Mouse (Mus musculus): ENCODE data around the gene Pakap. TPM values are rescaled to one million over a fixed set of nuclear protein-coding genes. Genes with fewer than 3 reads are reported as not detected.

Pakap gene
- polyA plus RNA-seq, 1 experiment from 2014 or later: 25.3 TPM

GRCm38 (mm10) chr4:57837089-57837488 lies 269.1 kb downstream of the Pakap start:
- no peak for DNase-seq (ENCODE audit: low spot score)
- Histone ChIP-seq H3K36me3 (no peaks in the 10 kb centered on the region), H3K9me3 (no peaks in the 10 kb centered on the region), H3K27me3 (ENCODE audit: insufficient read depth, poor library complexity, severe bottlenecking) (no peaks in the 10 kb centered on the region), H3K27ac (peak overlapping the region; percentile 66; the same call in 1 of the 2 replicates), H3K4me1 (replicated peaks) (peaks cover 54% of the 10 kb centered on the region), H3K4me3 (no peak overlapping the region)
- WGBS: 74% methylated on average over 9 of the region's 9 CpGs

GRCm38 (mm10) chr4:57839343-57839742 lies 271.4 kb downstream of the Pakap start:
- DNase-seq (ENCODE audit: low spot score): no peak
- Histone ChIP-seq H3K27ac (0 out of 2 replicates have a peak overlapping the region, but pooled peaks have one; percentile 26), H3K36me3 (no peaks in the 10 kb centered on the region), H3K4me1 (replicated peaks) (peaks cover 50% of the 10 kb centered on the region), H3K9me3 (no peaks in the 10 kb centered on the region), H3K27me3 (ENCODE audit: insufficient read depth, poor library complexity, severe bottlenecking) (no peaks in the 10 kb centered on the region), H3K4me3 (no peak overlapping the region)
- 83% methylated on average over 4 of the region's 4 CpGs for WGBS

- Histone ChIP-seq H3K4me1 (replicated peaks) (peaks cover 72% of the 10 kb centered on the region), H3K27me3 (ENCODE audit: insufficient read depth, poor library complexity, severe bottlenecking) (no peaks in the 10 kb centered on the region), H3K9me3 (no peaks in the 10 kb centered on the region), H3K27ac (peak overlapping the region; percentile 5; the same call in 1 of the 2 replicates), H3K4me3 (no peak overlapping the region), H3K36me3 (no peaks in the 10 kb centered on the region)
- DNase-seq (ENCODE audit: low spot score): no peak
- 6% methylated on average over 1 of the region's 1 CpGs for WGBS
Measured at GRCm38 (mm10) chr4:57841911-57842310, 273.9 kb downstream of the Pakap start.

GRCm38 (mm10) chr4:57842472-57843305 lies 274.7 kb downstream of the Pakap start:
- Histone ChIP-seq H3K9me3 (no peaks in the 10 kb centered on the region), H3K4me1 (replicated peaks) (peaks cover 75% of the 10 kb centered on the region), H3K36me3 (no peaks in the 10 kb centered on the region), H3K4me3 (no peak overlapping the region), H3K27me3 (ENCODE audit: insufficient read depth, poor library complexity, severe bottlenecking) (no peaks in the 10 kb centered on the region), H3K27ac (peak overlapping the region; percentile 35; the same call in 1 of the 2 replicates)
- DNase-seq (ENCODE audit: low spot score): no peak
- 81% methylated on average over 11 of the region's 11 CpGs for WGBS

GRCm38 (mm10) chr4:57845031-57845431 lies 277.1 kb downstream of the Pakap start:
- WGBS: under 1% methylated on average over 10 of the region's 10 CpGs
- peak overlapping the region; percentile 56 for H3K4me3 ChIP-seq
- H3K36me3 ChIP-seq: peaks cover 10% of the 10 kb centered on the region
- peak; percentile 85 for DNase-seq (ENCODE audit: low spot score)
- H3K9me3 ChIP-seq: no peaks in the 10 kb centered on the region
- H3K27me3 ChIP-seq (ENCODE audit: insufficient read depth, poor library complexity, severe bottlenecking): no peaks in the 10 kb centered on the region
- H3K4me1 ChIP-seq (replicated peaks): peaks cover 80% of the 10 kb centered on the region
- H3K27ac ChIP-seq: peak overlapping the region; percentile 94

- Histone ChIP-seq H3K27me3 (ENCODE audit: insufficient read depth, poor library complexity, severe bottlenecking) (no peaks in the 10 kb centered on the region), H3K9me3 (no peaks in the 10 kb centered on the region), H3K4me3 (peak overlapping the region; percentile 56), H3K36me3 (peaks cover 16% of the 10 kb centered on the region), H3K4me1 (replicated peaks) (peaks cover 76% of the 10 kb centered on the region), H3K27ac (peak overlapping the region; percentile 94)
- 10% methylated on average over 12 of the region's 12 CpGs for WGBS
- peak; percentile 71 for DNase-seq (ENCODE audit: low spot score)
Measured at GRCm38 (mm10) chr4:57845541-57846210, 277.7 kb downstream of the Pakap start.

GRCm38 (mm10) chr4:57846381-57846990 lies 278.5 kb downstream of the Pakap start:
- H3K4me1 ChIP-seq (replicated peaks): peaks cover 72% of the 10 kb centered on the region
- DNase-seq (ENCODE audit: low spot score): peak; percentile 60
- 37% methylated on average over 12 of the region's 12 CpGs for WGBS

GRCm38 (mm10) chr4:57846991-57847422 lies 279.0 kb downstream of the Pakap start:
- Histone ChIP-seq H3K4me3 (peak overlapping the region; percentile 56), H3K9me3 (no peaks in the 10 kb centered on the region), H3K4me1 (replicated peaks) (peaks cover 71% of the 10 kb centered on the region), H3K27me3 (ENCODE audit: insufficient read depth, poor library complexity, severe bottlenecking) (no peaks in the 10 kb centered on the region), H3K36me3 (peaks cover 28% of the 10 kb centered on the region), H3K27ac (peak overlapping the region; percentile 94)
- WGBS: 15% methylated on average over 8 of the region's 8 CpGs
- peak; percentile 69 for DNase-seq (ENCODE audit: low spot score)

More at GRCm38 (mm10) chr4:57846381-57846990, 278.5 kb downstream of the Pakap start:
- no peaks in the 10 kb centered on the region for H3K9me3 ChIP-seq
- peak overlapping the region; percentile 56 for H3K4me3 ChIP-seq
- H3K36me3 ChIP-seq: peaks cover 24% of the 10 kb centered on the region
- H3K27me3 ChIP-seq (ENCODE audit: insufficient read depth, poor library complexity, severe bottlenecking): no peaks in the 10 kb centered on the region
- H3K27ac ChIP-seq: peak overlapping the region; percentile 94

GRCm38 (mm10) chr4:57847676-57848075 lies 279.7 kb downstream of the Pakap start:
- H3K4me1 ChIP-seq (replicated peaks): peaks cover 68% of the 10 kb centered on the region
- no peak for DNase-seq (ENCODE audit: low spot score)
- 88% methylated on average over 3 of the region's 3 CpGs for WGBS

GRCm38 (mm10) chr4:57849465-57849864 lies 281.5 kb downstream of the Pakap start:
- H3K27ac ChIP-seq: no peak overlapping the region
- peaks cover 47% of the 10 kb centered on the region for H3K36me3 ChIP-seq
- no peak for DNase-seq (ENCODE audit: low spot score)
- H3K4me1 ChIP-seq (replicated peaks): peaks cover 56% of the 10 kb centered on the region
- no peaks in the 10 kb centered on the region for H3K27me3 ChIP-seq (ENCODE audit: insufficient read depth, poor library complexity, severe bottlenecking)
- H3K9me3 ChIP-seq: no peaks in the 10 kb centered on the region
- 86% methylated on average over 6 of the region's 6 CpGs for WGBS
- H3K4me3 ChIP-seq: no peak overlapping the region

More at GRCm38 (mm10) chr4:57847676-57848075, 279.7 kb downstream of the Pakap start:
- Histone ChIP-seq H3K9me3 (no peaks in the 10 kb centered on the region), H3K27me3 (ENCODE audit: insufficient read depth, poor library complexity, severe bottlenecking) (no peaks in the 10 kb centered on the region), H3K4me3 (peak overlapping the region; percentile 56), H3K27ac (peak overlapping the region; percentile 94), H3K36me3 (peaks cover 35% of the 10 kb centered on the region)

- WGBS: 92% methylated on average over 1 of the region's 1 CpGs
- peaks cover 69% of the 10 kb centered on the region for H3K36me3 ChIP-seq
- H3K27me3 ChIP-seq (ENCODE audit: insufficient read depth, poor library complexity, severe bottlenecking): no peaks in the 10 kb centered on the region
- no peak for DNase-seq (ENCODE audit: low spot score)
- H3K9me3 ChIP-seq: peaks cover 3% of the 10 kb centered on the region; the same call in 1 of the 2 replicates
- H3K4me3 ChIP-seq: no peak overlapping the region
- H3K27ac ChIP-seq: no peak overlapping the region
- peaks cover 33% of the 10 kb centered on the region for H3K4me1 ChIP-seq (replicated peaks)
Measured at GRCm38 (mm10) chr4:57851731-57852130, 283.8 kb downstream of the Pakap start.

- Histone ChIP-seq H3K4me1 (replicated peaks) (peaks cover 25% of the 10 kb centered on the region), H3K27ac (no peak overlapping the region), H3K36me3 (peaks cover 77% of the 10 kb centered on the region), H3K9me3 (peaks cover 8% of the 10 kb centered on the region; the same call in 1 of the 2 replicates), H3K27me3 (ENCODE audit: insufficient read depth, poor library complexity, severe bottlenecking) (no peaks in the 10 kb centered on the region), H3K4me3 (no peak overlapping the region)
- 36% methylated on average over 9 of the region's 9 CpGs for WGBS
- DNase-seq (ENCODE audit: low spot score): no peak
Measured at GRCm38 (mm10) chr4:57852461-57853040, 284.6 kb downstream of the Pakap start.
